Mouse (Mus musculus) ES-E14 (cell line): ENCODE data around the gene Capg.

Experiments used
- CHD2 ChIP-seq: IDR thresholded peaks from 2 replicates; pipeline ENCODE4 v1.6.1; 2014; ENCODE audit warnings: mild to moderate bottlenecking, low read depth, low read length, inconsistent platforms
- MAFK ChIP-seq: IDR thresholded peaks from 2 replicates; pipeline ENCODE4 v1.6.1; 2014; ENCODE audit warnings: mild to moderate bottlenecking, low read depth, low read length, inconsistent platforms; ENCODE audit not compliant: insufficient read depth
- ZC3H11A ChIP-seq: IDR thresholded peaks from 2 replicates; pipeline ENCODE4 v1.6.1; 2012; ENCODE audit warnings: low read depth, mild to moderate bottlenecking, inconsistent platforms, low read length, borderline replicate concordance
- ZNF384 ChIP-seq: IDR thresholded peaks from 2 replicates; pipeline ENCODE4 v1.6.1; 2012; ENCODE audit warnings: low read depth, low read length, inconsistent platforms

DNA sequence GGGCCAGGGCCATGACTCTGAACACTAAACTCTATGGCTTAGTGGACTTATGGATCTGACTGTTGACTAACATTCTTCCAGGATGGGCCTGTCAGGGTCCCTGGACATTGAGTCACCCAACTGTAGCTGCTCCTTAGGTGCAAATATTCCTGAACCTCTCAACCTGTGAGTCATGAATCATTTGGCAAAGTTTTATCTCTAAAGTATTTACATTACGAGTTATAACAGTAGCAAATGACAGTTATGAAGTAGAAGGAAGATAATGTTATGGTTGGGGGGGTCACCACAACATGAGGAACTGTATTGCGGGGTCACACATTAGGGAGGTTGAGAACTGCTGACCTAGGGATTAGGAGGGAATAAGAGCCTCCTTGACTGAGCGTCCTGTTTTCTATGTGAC lies 3.7 kb downstream of the Capg start:
- TF ChIP-seq CHD2 (no peak), ZNF384 (no peak), MAFK (no peak), ZC3H11A (no peak)
